Mouse (Mus musculus) hindbrain, embryonic 14.5 days (tissue): ENCODE data around the gene Phf21a. TPM values are rescaled to one million over a fixed set of nuclear protein-coding genes. Genes with fewer than 3 reads are reported as not detected.

Source experiments
- ATAC-seq: fragments of 200-750 bp; cut with Nextera tagmentation; 2 replicates; pipeline ENCODE4 v1.8.0; 2017; ENCODE audit warnings: moderate number of reproducible peaks, mild to moderate bottlenecking, moderate TSS enrichment, moderate library complexity; ENCODE audit not compliant: low FRiP score
- DNase-seq: peaks from one replicate; pipeline ENCODE4 v3.0.0-alpha.2; 2015; ENCODE audit warnings: low spot score
- H3K27ac ChIP-seq: fragments of 300-500 bp; sonication (generic); 2 replicates; pipeline ENCODE4 v1.5.1; 2014; ENCODE audit warnings: mild to moderate bottlenecking, moderate library complexity
- H3K27me3 ChIP-seq: fragments of 300-500 bp; sonication (generic); 2 replicates; pipeline ENCODE4 v1.6.1; 2014; ENCODE audit warnings: mild to moderate bottlenecking, low read length, mixed read lengths; ENCODE audit not compliant: control insufficient read depth, insufficient read depth
- H3K36me3 ChIP-seq: fragments of 300-500 bp; sonication (generic); replicated peaks from 2 replicates; pipeline ENCODE4 v1.6.1; 2014; ENCODE audit not compliant: control insufficient read depth, insufficient read depth
- H3K4me1 ChIP-seq: fragments of 300-500 bp; sonication (generic); replicated peaks from 2 replicates; pipeline ENCODE4 v1.6.1; 2014; ENCODE audit warnings: antibody characterized with exemption, low read length, mixed read lengths; ENCODE audit not compliant: control insufficient read depth, insufficient read depth
- H3K4me2 ChIP-seq: fragments of 300-500 bp; sonication (generic); replicated peaks from 2 replicates; pipeline ENCODE4 v1.6.1; 2014; ENCODE audit warnings: mild to moderate bottlenecking, moderate library complexity
- H3K4me3 ChIP-seq: fragments of 300-500 bp; sonication (generic); replicated peaks from 2 replicates; pipeline ENCODE4 v1.5.1; 2014; ENCODE audit warnings: mild to moderate bottlenecking, low read length
- H3K9ac ChIP-seq: fragments of 300-500 bp; sonication (generic); 2 replicates; pipeline ENCODE4 v1.6.1; 2014
- H3K9me3 ChIP-seq: fragments of 300-500 bp; sonication (generic); 2 replicates; pipeline ENCODE4 v1.6.1; 2016; ENCODE audit warnings: low read length; ENCODE audit not compliant: control insufficient read depth
- WGBS: fragments of 180-500 bp; shearing (Covaris S2); extraction: QIAGEN DNeasy Blood & Tissue Kit; methylation state at CpG from one replicate; pipeline ENCODE4 v1.1.7; 2014; 5-methylcytosine and 5-hydroxymethylcytosine counted together
- polyA plus RNA-seq: library from polyadenylated mRNA; unstranded; fragments of >200 nt; fragmentation: Nextera tagmentation; extraction: Ambion mirVana; gene quantifications from 2 replicates; pipeline ENCODE4 v1.2.1, GENCODE M21; 2014

The Phf21a gene
- polyA plus RNA-seq, 1 experiment from 2014 or later, result 29.6 TPM

- ATAC-seq, result no peak
- H3K27ac ChIP-seq, result no peak overlapping the region
- H3K9me3 ChIP-seq, result no peaks in the 10 kb centered on the region
- no peak for DNase-seq
- no peak overlapping the region for H3K9ac ChIP-seq
- no peaks in the 10 kb centered on the region for H3K27me3 ChIP-seq
- no peaks in the 10 kb centered on the region for H3K4me1 ChIP-seq
- H3K36me3 ChIP-seq, result peaks cover 25% of the 10 kb centered on the region
- 91% methylated on average over 6 of the region's 6 CpGs for WGBS
- H3K4me2 ChIP-seq, result no peak overlapping the region
- H3K4me3 ChIP-seq, result no peak overlapping the region
Observed at GRCm38 (mm10) chr2:92221431-92221830, 128.5 kb downstream of the Phf21a start.

GRCm38 (mm10) chr2:92225592-92225991 is 132.7 kb downstream of the Phf21a start:
- Histone ChIP-seq H3K9ac (no peak overlapping the region), H3K4me2 (no peak overlapping the region), H3K27ac (no peak overlapping the region), H3K27me3 (no peaks in the 10 kb centered on the region), H3K9me3 (no peaks in the 10 kb centered on the region), H3K4me1 (no peaks in the 10 kb centered on the region), H3K4me3 (no peak overlapping the region), H3K36me3 (peaks cover 22% of the 10 kb centered on the region)
- WGBS, result 85% methylated on average over 1 of the region's 1 CpGs
- DNase-seq (no peak), ATAC-seq (no peak)

- no peak overlapping the region for H3K9ac ChIP-seq
- DNase-seq (no peak), ATAC-seq (no peak)
- no peaks in the 10 kb centered on the region for H3K4me1 ChIP-seq
- no peak overlapping the region for H3K27ac ChIP-seq
- no peaks in the 10 kb centered on the region for H3K9me3 ChIP-seq
- WGBS, result 92% methylated on average over 9 of the region's 9 CpGs
- no peak overlapping the region for H3K4me3 ChIP-seq
- H3K27me3 ChIP-seq, result no peaks in the 10 kb centered on the region
- no peak overlapping the region for H3K4me2 ChIP-seq
- peaks cover 33% of the 10 kb centered on the region for H3K36me3 ChIP-seq
Observed at GRCm38 (mm10) chr2:92229973-92230372, 137.1 kb downstream of the Phf21a start.

- Histone ChIP-seq H3K9me3 (no peaks in the 10 kb centered on the region), H3K9ac (no peak overlapping the region), H3K27me3 (no peaks in the 10 kb centered on the region), H3K4me3 (no peak overlapping the region), H3K4me2 (no peak overlapping the region), H3K36me3 (peaks cover 48% of the 10 kb centered on the region), H3K4me1 (no peaks in the 10 kb centered on the region), H3K27ac (no peak overlapping the region)
- ATAC-seq (no peak), DNase-seq (no peak)
Observed at GRCm38 (mm10) chr2:92231706-92232105, 138.8 kb downstream of the Phf21a start.

- no peaks in the 10 kb centered on the region for H3K4me1 ChIP-seq
- H3K36me3 ChIP-seq, result peaks cover 69% of the 10 kb centered on the region
Observed at GRCm38 (mm10) chr2:92234768-92235332, 141.9 kb downstream of the Phf21a start.

GRCm38 (mm10) chr2:92240299-92240698 is 147.4 kb downstream of the Phf21a start:
- 97% methylated on average over 2 of the region's 2 CpGs for WGBS
- H3K4me2 ChIP-seq, result no peak overlapping the region
- H3K4me1 ChIP-seq, result no peaks in the 10 kb centered on the region
- no peaks in the 10 kb centered on the region for H3K9me3 ChIP-seq
- H3K36me3 ChIP-seq, result peaks cover 33% of the 10 kb centered on the region
- DNase-seq (no peak), ATAC-seq (no peak)
- no peaks in the 10 kb centered on the region for H3K27me3 ChIP-seq
- H3K9ac ChIP-seq, result no peak overlapping the region
- no peak overlapping the region for H3K27ac ChIP-seq
- no peak overlapping the region for H3K4me3 ChIP-seq

More at GRCm38 (mm10) chr2:92234768-92235332, 141.9 kb downstream of the Phf21a start:
- H3K9ac ChIP-seq, result no peak overlapping the region
- no peak overlapping the region for H3K27ac ChIP-seq
- H3K4me2 ChIP-seq, result no peak overlapping the region
- no peak overlapping the region for H3K4me3 ChIP-seq
- DNase-seq (no peak), ATAC-seq (no peak)
- no peaks in the 10 kb centered on the region for H3K27me3 ChIP-seq
- H3K9me3 ChIP-seq, result no peaks in the 10 kb centered on the region
- 98% methylated on average over 5 of the region's 5 CpGs for WGBS

- Histone ChIP-seq H3K9me3 (no peaks in the 10 kb centered on the region), H3K4me3 (no peak overlapping the region), H3K4me1 (no peaks in the 10 kb centered on the region), H3K27me3 (no peaks in the 10 kb centered on the region), H3K36me3 (peaks cover 30% of the 10 kb centered on the region), H3K4me2 (no peak overlapping the region), H3K27ac (no peak overlapping the region), H3K9ac (no peak overlapping the region)
- WGBS, result 98% methylated on average over 2 of the region's 2 CpGs
- no peak for ATAC-seq
- no peak for DNase-seq
Observed at GRCm38 (mm10) chr2:92240816-92241215, 147.9 kb downstream of the Phf21a start.

GRCm38 (mm10) chr2:92241317-92241716 is 148.4 kb downstream of the Phf21a start:
- Histone ChIP-seq H3K36me3 (peaks cover 25% of the 10 kb centered on the region), H3K4me3 (no peak overlapping the region), H3K4me1 (no peaks in the 10 kb centered on the region), H3K27me3 (no peaks in the 10 kb centered on the region), H3K27ac (no peak overlapping the region), H3K9me3 (no peaks in the 10 kb centered on the region), H3K4me2 (no peak overlapping the region), H3K9ac (no peak overlapping the region)
- WGBS, result 90% methylated on average over 3 of the region's 3 CpGs
- DNase-seq (no peak), ATAC-seq (no peak)

GRCm38 (mm10) chr2:92246112-92246511 is 153.2 kb downstream of the Phf21a start:
- H3K4me1 ChIP-seq, result no peaks in the 10 kb centered on the region
- H3K27ac ChIP-seq, result no peak overlapping the region
- no peaks in the 10 kb centered on the region for H3K27me3 ChIP-seq
- H3K9me3 ChIP-seq, result no peaks in the 10 kb centered on the region
- ATAC-seq (no peak), DNase-seq (no peak)
- no peak overlapping the region for H3K4me2 ChIP-seq
- peaks cover 19% of the 10 kb centered on the region for H3K36me3 ChIP-seq
- WGBS, result 97% methylated on average over 1 of the region's 1 CpGs
- no peak overlapping the region for H3K4me3 ChIP-seq
- H3K9ac ChIP-seq, result no peak overlapping the region

- Histone ChIP-seq H3K9me3 (no peaks in the 10 kb centered on the region), H3K4me2 (no peak overlapping the region), H3K27ac (no peak overlapping the region), H3K4me3 (no peak overlapping the region), H3K27me3 (no peaks in the 10 kb centered on the region), H3K9ac (no peak overlapping the region), H3K4me1 (no peaks in the 10 kb centered on the region), H3K36me3 (peaks cover 20% of the 10 kb centered on the region)
- DNase-seq, result no peak
- 95% methylated on average over 2 of the region's 2 CpGs for WGBS
- no peak for ATAC-seq
Observed at GRCm38 (mm10) chr2:92247711-92248110, 154.8 kb downstream of the Phf21a start.
